Mouse (Mus musculus) kidney, postnatal 4 days (tissue): Measurements from ENCODE around the gene Prrc2a.
A peak's percentile ranks its signal among the peaks of the same experiment; 100 is the strongest.

Source experiments
- DNase-seq, 2 experiments: peaks; one replicate each; pipeline ENCODE4 v3.0.0; 2021; ENCODE audit warnings: mixed read lengths in 2 of 2

Gene Prrc2a

GRCm38 (mm10) chr17:35164568-35165450 lies at the start of gene Prrc2a:
Gene Prrc2a (minus strand): TSS chr17:35164897.
- peak; percentile 98 to 99 for DNase-seq

GRCm38 (mm10) chr17:35213071-35213470 lies 48.4 kb upstream of the Prrc2a start:
- no peak for DNase-seq

GRCm38 (mm10) chr17:35210593-35210992 lies 45.9 kb upstream of the Prrc2a start:
- DNase-seq = no peak

- no peak for DNase-seq
These were observed 45.3 kb upstream of the Prrc2a start for GRCm38 (mm10) chr17:35209785-35210535.

- no peak for DNase-seq
These were observed 40.7 kb upstream of the Prrc2a start for GRCm38 (mm10) chr17:35205380-35205769.

- DNase-seq = no peak
These were observed 40.0 kb upstream of the Prrc2a start, which contains the start of gene Lta for GRCm38 (mm10) chr17:35204494-35205379. Gene Lta (minus strand): TSS chr17:35205351.

- DNase-seq = no peak
These were observed 37.7 kb upstream of the Prrc2a start for GRCm38 (mm10) chr17:35202442-35202841.

GRCm38 (mm10) chr17:35201787-35202186 lies 37.1 kb upstream of the Prrc2a start, which contains the start of gene Tnf:
Gene Tnf (minus strand): TSS chr17:35202007.
- DNase-seq = peak; percentile 56 to 72

- no peak for DNase-seq
These were observed 36.4 kb upstream of the Prrc2a start for GRCm38 (mm10) chr17:35201128-35201527.

GRCm38 (mm10) chr17:35200398-35200797 lies 35.7 kb upstream of the Prrc2a start:
- no peak for DNase-seq

GRCm38 (mm10) chr17:35198946-35199345 lies 34.2 kb upstream of the Prrc2a start:
- no peak for DNase-seq

GRCm38 (mm10) chr17:35198029-35198428 lies 33.3 kb upstream of the Prrc2a start:
- no peak for DNase-seq

GRCm38 (mm10) chr17:35197126-35197525 lies 32.4 kb upstream of the Prrc2a start:
- DNase-seq = no peak

- DNase-seq = no peak
These were observed 31.6 kb upstream of the Prrc2a start for GRCm38 (mm10) chr17:35196321-35196641.

- peak; percentile 87 to 91 for DNase-seq
These were observed 31.1 kb upstream of the Prrc2a start for GRCm38 (mm10) chr17:35195631-35196320.

GRCm38 (mm10) chr17:35194844-35195630 lies 30.3 kb upstream of the Prrc2a start:
- no peak for DNase-seq

GRCm38 (mm10) chr17:35193881-35194843 lies 29.5 kb upstream of the Prrc2a start, which contains the start of gene Ltb:
Gene Ltb (plus strand): TSS chr17:35194439.
- DNase-seq = peak in 1 of 2 experiments; percentile 26

GRCm38 (mm10) chr17:35192924-35193323 lies 28.2 kb upstream of the Prrc2a start:
- no peak for DNase-seq

- no peak for DNase-seq
These were observed 27.0 kb upstream of the Prrc2a start for GRCm38 (mm10) chr17:35191723-35192122.

GRCm38 (mm10) chr17:35190096-35190495 lies 25.4 kb upstream of the Prrc2a start:
- DNase-seq = no peak
